Mouse (Mus musculus) liver, embryonic 16.5 days (tissue): ENCODE results near the gene Adcy9. TPM values are rescaled to one million over a fixed set of nuclear protein-coding genes. Genes with fewer than 3 reads are reported as not detected.

Experiments
- ATAC-seq: fragments of 200-750 bp; cut with Nextera tagmentation; 2 replicates; pipeline ENCODE4 v1.8.0; 2017; ENCODE audit warnings: low read depth, mild to moderate bottlenecking, moderate number of reproducible peaks, moderate library complexity
- H3K27ac ChIP-seq: fragments of 300-500 bp; sonication (generic); 2 replicates; pipeline ENCODE4 v1.5.1; 2014; ENCODE audit warnings: mild to moderate bottlenecking, low read length
- H3K27me3 ChIP-seq: fragments of 300-500 bp; sonication (generic); 2 replicates; pipeline ENCODE4 v1.6.1; 2014; ENCODE audit warnings: low read depth, low read length, mixed read lengths; ENCODE audit not compliant: control insufficient read depth, insufficient read depth
- H3K36me3 ChIP-seq: fragments of 300-500 bp; sonication (generic); 2 replicates; pipeline ENCODE4 v1.6.1; 2014; ENCODE audit warnings: mild to moderate bottlenecking; ENCODE audit not compliant: control insufficient read depth, insufficient read depth
- H3K4me1 ChIP-seq: fragments of 300-500 bp; sonication (generic); 2 replicates; pipeline ENCODE4 v1.6.1; 2014; ENCODE audit warnings: low read depth, low read length, mixed read lengths; ENCODE audit not compliant: control insufficient read depth
- H3K4me2 ChIP-seq: fragments of 300-500 bp; sonication (generic); 2 replicates; pipeline ENCODE4 v1.6.1; 2014; ENCODE audit warnings: low read depth, low read length, mixed read lengths
- H3K4me3 ChIP-seq: fragments of 300-500 bp; sonication (generic); 2 replicates; pipeline ENCODE4 v1.5.1; 2014; ENCODE audit warnings: low read depth, mild to moderate bottlenecking, low read length
- H3K9ac ChIP-seq: fragments of 300-500 bp; sonication (generic); 2 replicates; pipeline ENCODE4 v1.6.1; 2014; ENCODE audit warnings: low read depth, low read length
- H3K9me3 ChIP-seq: fragments of 300-500 bp; sonication (generic); replicated peaks from 2 replicates; pipeline ENCODE4 v1.6.1; 2016; ENCODE audit warnings: low read length; ENCODE audit not compliant: control insufficient read depth
- WGBS: fragments of 180-500 bp; shearing (Covaris S2); extraction: QIAGEN DNeasy Blood & Tissue Kit; methylation state at CpG from one replicate; pipeline ENCODE4 v1.1.7; 2014; ENCODE audit not compliant: insufficient replicate concordance; 5-methylcytosine and 5-hydroxymethylcytosine counted together
- polyA plus RNA-seq: library from polyadenylated mRNA; unstranded; fragments of >200 nt; fragmentation: Nextera tagmentation; extraction: Ambion mirVana; gene quantifications from 2 replicates; pipeline ENCODE4 v1.2.1, GENCODE M21; 2015

The Adcy9 gene
- polyA plus RNA-seq, 1 experiment from 2014 or later: 0.65 TPM

DNA sequence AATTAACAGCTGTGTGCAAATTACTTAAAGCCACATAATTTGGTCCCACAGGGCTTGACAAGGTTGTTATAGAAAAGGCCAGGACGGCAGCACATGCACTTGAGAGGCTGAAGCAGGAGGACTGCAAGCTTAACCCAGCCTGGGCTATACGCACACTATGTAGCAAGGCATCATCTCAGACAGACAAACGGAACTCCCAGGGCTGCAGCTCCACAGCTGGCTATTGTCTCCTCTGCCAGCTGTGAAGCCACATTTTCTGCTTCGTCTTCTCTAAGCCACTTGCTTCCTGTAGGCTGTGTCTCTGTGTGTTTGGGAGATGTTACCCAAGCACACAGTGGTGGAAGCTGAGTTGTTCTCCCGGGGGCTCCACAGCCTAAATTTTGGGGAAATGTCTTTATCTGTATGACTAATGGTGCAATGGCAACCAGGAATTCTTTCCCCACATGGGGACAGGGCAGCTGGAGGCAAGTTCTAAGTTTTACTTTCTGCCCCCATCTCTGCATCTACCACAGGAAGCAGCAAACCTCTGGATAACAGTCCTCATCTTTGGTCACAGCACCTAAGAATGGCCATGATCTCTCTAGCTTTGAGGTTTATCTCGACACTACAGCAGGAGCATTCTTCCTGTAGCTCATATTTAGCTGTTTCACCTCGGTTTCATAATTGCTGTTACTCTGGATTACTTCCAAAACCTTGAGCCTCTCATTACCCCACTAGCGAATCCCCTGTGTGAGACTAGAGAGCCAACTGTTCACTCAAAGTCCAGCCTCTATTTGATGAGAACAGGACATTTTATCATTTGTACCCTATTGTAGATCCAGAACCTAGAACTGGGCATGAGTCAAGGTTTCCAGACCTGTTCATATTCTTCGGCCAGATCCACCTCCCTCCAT lies 6.1 kb downstream of the Adcy9 start:
- 15% methylated on average over 9 of the region's 9 CpGs for WGBS
- Histone ChIP-seq H3K36me3 (no peaks in the 10 kb centered on the region), H3K4me2 (peak overlapping the region; percentile 25; the same call in 1 of the 2 replicates), H3K4me3 (no peak overlapping the region), H3K9ac (no peak overlapping the region), H3K4me1 (peaks cover 20% of the 10 kb centered on the region), H3K27ac (no peak overlapping the region), H3K9me3 (no peaks in the 10 kb centered on the region), H3K27me3 (peaks cover 2% of the 10 kb centered on the region; the same call in 1 of the 2 replicates)
- peak; percentile 48; the same call in 1 of the 2 replicates for ATAC-seq

DNA sequence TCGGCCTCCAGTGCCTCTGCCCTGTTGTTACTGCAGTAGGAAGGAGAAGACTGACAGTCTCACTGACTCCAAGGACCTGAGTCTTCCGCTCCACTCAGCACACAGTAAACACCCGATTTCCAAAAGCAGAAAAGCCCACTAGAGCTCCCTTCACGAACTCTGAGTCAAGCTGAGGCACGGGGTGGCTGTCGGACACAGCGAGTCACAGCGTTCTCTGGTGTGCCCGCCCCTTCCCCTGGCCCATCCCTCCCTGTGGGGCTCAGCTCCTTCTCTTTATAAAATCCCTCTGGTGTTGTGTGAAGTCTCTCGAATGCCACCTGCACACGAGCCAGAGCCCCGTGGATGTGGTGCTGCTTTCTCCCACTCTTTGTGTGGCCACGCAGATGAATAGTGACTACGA lies 7.0 kb downstream of the Adcy9 start:
- H3K27me3 ChIP-seq: no peaks in the 10 kb centered on the region
- H3K4me3 ChIP-seq: no peak overlapping the region
- 37% methylated on average over 14 of the region's 14 CpGs for WGBS
- no peak overlapping the region for H3K9ac ChIP-seq
- no peak overlapping the region for H3K27ac ChIP-seq
- ATAC-seq: no peak
- H3K36me3 ChIP-seq: no peaks in the 10 kb centered on the region
- H3K9me3 ChIP-seq: no peaks in the 10 kb centered on the region
- H3K4me1 ChIP-seq: peaks cover 25% of the 10 kb centered on the region
- no peak overlapping the region for H3K4me2 ChIP-seq

DNA sequence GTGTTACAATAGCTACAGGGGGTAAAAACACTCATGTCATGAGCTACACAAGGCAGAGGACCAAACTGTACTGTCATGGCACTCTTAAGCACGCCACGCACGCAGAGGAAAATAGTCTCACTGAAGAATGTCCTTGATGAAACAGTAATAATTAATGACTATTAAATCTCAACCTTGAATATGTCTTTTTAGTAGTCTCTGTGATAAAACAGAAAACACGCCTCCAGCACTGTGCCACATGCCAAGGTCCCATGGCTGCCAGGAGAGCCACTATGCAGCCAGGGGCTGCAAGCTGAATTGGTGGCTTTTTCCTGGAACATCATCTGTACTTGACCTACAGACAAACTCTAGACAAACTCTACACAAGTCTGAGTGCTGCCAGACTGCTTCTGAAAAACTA lies 8.0 kb downstream of the Adcy9 start:
- Histone ChIP-seq H3K9ac (no peak overlapping the region), H3K27ac (no peak overlapping the region), H3K27me3 (no peaks in the 10 kb centered on the region), H3K36me3 (no peaks in the 10 kb centered on the region), H3K4me1 (peaks cover 25% of the 10 kb centered on the region), H3K4me2 (no peak overlapping the region), H3K4me3 (no peak overlapping the region), H3K9me3 (no peaks in the 10 kb centered on the region)
- ATAC-seq: no peak
- 67% methylated on average over 4 of the region's 4 CpGs for WGBS

DNA sequence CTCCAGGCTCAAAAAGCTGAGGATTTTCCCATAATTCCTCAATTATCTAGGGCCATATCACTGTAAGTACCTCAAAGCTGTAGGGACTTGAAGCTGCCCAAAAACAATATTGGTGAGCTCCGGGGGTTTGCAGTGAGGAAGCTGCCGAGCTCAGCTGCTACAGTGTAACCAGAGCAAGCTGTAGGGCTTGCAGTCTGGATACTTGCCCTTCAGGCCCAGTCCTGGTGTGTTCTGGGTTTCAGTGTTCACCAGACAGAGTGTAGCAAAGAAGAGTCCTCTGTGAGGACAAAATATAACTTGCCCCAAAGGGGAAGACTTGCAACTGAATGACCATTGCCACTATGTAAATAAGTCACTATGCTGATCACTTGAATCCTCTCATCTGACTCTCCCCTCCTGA lies 9.0 kb downstream of the Adcy9 start:
- peaks cover 26% of the 10 kb centered on the region for H3K4me1 ChIP-seq

DNA sequence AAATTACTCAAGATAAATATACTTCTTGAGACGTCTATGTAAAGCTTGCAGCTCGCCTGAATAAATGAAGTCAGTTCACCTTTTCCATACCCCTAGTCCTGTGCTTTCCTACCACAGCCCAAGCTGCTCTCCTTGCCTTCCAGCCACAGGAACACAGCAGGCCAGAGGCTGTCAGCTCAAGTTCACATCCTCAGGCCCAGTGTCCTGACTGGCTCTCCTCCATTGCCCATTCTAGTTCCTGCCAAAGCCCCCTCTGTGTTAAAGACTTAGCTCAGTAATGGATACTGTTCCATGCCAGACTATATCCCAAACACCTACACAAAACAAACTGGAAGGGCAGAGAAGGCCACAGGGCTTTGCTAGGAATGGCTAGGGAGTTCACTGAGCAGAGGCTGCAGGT lies 12.8 kb downstream of the Adcy9 start:
- H3K9ac ChIP-seq: no peak overlapping the region
- H3K36me3 ChIP-seq: no peaks in the 10 kb centered on the region
- 63% methylated on average over 2 of the region's 2 CpGs for WGBS
- no peak overlapping the region for H3K4me3 ChIP-seq
- no peaks in the 10 kb centered on the region for H3K27me3 ChIP-seq
- H3K4me2 ChIP-seq: no peak overlapping the region
- H3K9me3 ChIP-seq: no peaks in the 10 kb centered on the region
- peaks cover 15% of the 10 kb centered on the region for H3K4me1 ChIP-seq
- no peak for ATAC-seq
- no peak overlapping the region for H3K27ac ChIP-seq

More for the DNA sequence above, 9.0 kb downstream of the Adcy9 start:
- Histone ChIP-seq H3K27me3 (no peaks in the 10 kb centered on the region), H3K4me2 (no peak overlapping the region), H3K27ac (no peak overlapping the region), H3K9me3 (no peaks in the 10 kb centered on the region), H3K9ac (no peak overlapping the region), H3K4me3 (no peak overlapping the region), H3K36me3 (no peaks in the 10 kb centered on the region)
- WGBS: 54% methylated on average over 2 of the region's 2 CpGs
- no peak for ATAC-seq

DNA sequence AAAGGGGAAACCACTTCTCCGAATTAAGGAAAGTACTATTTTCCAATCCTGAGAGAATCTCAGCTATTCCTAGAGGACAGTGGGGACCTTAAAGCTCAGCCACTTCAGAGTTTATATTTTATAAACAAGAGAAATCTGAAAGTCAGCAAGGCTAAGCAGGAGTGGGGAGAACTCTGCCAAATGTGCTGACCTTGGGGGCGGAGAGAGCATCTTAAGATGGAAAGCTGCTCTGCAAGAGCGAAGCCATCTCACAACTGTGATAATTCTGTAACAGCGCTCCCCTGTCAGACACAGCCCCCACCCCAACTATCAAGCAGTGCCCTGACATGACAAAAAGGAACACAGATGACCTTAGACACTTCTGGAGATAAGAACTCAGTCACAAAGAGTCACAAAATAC lies 13.6 kb downstream of the Adcy9 start:
- Histone ChIP-seq H3K9me3 (no peaks in the 10 kb centered on the region), H3K36me3 (no peaks in the 10 kb centered on the region), H3K4me1 (peaks cover 15% of the 10 kb centered on the region), H3K9ac (no peak overlapping the region), H3K4me2 (no peak overlapping the region), H3K4me3 (no peak overlapping the region), H3K27ac (no peak overlapping the region), H3K27me3 (no peaks in the 10 kb centered on the region)
- no peak for ATAC-seq
- WGBS: 57% methylated on average over 4 of the region's 4 CpGs

DNA sequence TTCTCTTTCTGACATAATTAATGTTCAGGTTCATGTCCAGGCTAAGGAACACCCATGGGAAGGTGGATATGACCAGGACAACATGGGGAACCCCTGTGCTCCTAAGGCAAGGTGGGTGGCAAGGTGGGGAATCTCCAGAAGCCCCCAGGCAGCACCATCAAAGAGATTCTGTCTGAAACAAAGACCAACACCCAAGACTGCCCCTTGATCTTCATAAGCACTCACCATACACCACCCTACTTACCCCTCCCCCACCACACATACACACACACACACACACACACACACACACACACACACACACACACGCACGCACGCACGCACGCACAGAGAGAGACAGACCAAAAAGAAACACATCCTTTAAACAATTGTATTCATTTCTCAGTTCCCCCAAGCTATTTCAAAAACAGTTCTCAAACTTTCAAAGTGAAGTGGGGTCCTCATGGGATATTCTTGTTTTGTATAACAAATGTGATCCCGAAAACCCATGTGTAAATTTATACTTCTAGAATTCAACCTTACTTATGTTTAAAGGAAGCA lies 14.2 kb downstream of the Adcy9 start:
- no peak overlapping the region for H3K4me2 ChIP-seq
- no peaks in the 10 kb centered on the region for H3K9me3 ChIP-seq
- ATAC-seq: no peak
- 88% methylated on average over 6 of the region's 6 CpGs for WGBS
- H3K36me3 ChIP-seq: no peaks in the 10 kb centered on the region
- no peak overlapping the region for H3K27ac ChIP-seq
- no peak overlapping the region for H3K4me3 ChIP-seq
- peaks cover 15% of the 10 kb centered on the region for H3K4me1 ChIP-seq
- H3K9ac ChIP-seq: no peak overlapping the region
- H3K27me3 ChIP-seq: no peaks in the 10 kb centered on the region

DNA sequence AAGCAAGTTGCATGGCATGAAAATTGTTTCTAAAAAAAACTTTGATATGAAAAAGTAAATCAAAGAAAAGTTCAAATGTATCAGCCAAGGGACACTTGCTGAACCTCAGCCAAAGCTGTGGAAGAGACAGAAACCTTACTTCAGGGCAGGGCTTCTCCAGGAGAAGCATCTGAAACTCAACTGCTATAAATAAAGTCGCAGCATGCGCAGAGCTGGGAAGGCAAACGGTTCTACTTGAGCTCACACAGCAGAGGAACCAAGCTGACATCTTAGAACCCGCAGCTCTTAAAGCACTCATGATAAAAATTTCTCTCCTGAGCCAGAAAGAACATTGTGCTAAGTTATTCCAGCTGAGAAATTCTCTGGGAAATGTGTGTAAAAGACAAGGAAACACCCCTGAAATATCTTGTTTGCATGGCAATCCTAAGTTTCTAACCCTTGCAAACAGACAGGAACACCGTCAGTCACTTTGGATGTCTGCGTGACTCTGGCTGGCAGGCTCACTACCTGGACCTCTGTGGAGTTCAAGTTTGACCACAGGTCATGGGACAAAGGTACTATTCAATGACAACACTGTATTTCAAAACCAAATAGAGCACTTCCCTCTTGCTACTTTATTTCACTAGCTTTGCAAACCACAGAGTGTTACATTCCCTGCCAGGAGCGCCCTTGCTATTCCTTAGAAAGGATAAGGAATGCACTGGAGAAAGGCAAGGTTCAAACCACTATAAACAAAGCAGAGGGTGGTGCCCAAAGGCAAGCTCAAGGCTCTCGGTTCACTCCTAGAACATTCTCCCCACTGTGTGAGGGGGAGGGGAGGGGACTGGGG lies 15.2 kb downstream of the Adcy9 start:
- Histone ChIP-seq H3K9me3 (no peaks in the 10 kb centered on the region), H3K9ac (no peak overlapping the region), H3K4me2 (peak overlapping the region; percentile 29; the same call in 1 of the 2 replicates), H3K27me3 (no peaks in the 10 kb centered on the region), H3K4me1 (peaks cover 15% of the 10 kb centered on the region), H3K4me3 (no peak overlapping the region), H3K36me3 (no peaks in the 10 kb centered on the region), H3K27ac (peak overlapping the region; percentile 58)
- 44% methylated on average over 8 of the region's 8 CpGs for WGBS
- peak; percentile 88 for ATAC-seq
